Mouse (Mus musculus): ENCODE measurements around the gene Lctl.
"Not testable (repeated sequence)": the region's sequence is repeated elsewhere in the genome, so short reads cannot be mapped to it uniquely, and the experiment has no call there.

Gene Lctl

DNA sequence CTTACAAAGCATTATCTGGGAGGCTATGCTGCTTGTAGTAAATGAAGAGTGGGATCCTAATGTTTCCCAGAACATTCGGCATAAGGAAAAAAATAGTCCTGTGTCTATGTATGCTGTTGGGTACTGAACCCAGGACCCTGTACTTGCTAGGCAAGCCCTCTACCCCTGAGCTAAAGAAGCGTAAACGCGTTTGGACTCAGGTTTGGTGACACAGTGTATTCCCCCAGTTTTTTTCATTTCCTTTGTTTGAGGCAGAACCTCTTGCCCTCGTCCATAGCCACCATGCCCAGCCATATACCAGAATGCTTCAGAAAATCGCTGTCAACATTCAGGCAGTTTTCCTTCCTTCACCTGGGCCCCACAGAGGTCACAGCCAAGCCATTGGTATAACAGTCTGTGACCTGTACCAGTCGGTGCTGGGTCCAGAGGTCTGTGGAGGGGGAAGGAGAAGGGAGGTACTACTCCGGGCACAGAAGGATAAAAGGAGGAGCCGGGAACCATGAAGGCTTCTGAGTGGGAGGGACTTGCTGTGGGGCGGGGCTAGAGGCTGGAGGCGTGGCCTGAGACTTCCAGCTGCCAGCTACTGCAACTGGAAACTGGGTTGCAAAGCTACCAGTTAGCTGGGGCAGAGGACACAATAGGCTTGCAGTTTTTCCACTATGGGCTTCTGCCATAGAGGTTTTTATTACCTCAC lies 3.8 kb downstream of the Lctl start:
- no peak for DNase-seq (ENCODE audit: low spot score)

DNA sequence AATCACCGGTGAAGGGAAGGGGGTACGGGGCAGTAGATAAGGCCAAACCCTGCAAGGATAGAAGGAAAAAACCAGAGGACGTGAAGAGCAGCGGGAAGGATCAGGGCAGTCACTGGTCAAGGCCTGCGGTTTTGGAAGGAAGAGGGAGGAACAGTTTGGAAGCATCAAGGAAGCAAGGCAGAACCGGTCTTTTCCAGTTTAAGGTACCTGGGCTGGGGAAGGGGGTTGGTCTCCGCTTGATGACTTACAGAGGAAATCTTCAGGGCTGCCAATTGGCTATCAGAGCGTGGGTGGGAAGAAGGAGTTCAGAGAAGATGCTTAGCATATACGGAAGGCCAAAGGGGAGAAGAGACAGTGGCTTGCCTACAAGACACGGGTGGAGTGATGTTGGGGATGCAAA lies 5.7 kb downstream of the Lctl start:
- no peak for DNase-seq (ENCODE audit: low spot score)

DNA sequence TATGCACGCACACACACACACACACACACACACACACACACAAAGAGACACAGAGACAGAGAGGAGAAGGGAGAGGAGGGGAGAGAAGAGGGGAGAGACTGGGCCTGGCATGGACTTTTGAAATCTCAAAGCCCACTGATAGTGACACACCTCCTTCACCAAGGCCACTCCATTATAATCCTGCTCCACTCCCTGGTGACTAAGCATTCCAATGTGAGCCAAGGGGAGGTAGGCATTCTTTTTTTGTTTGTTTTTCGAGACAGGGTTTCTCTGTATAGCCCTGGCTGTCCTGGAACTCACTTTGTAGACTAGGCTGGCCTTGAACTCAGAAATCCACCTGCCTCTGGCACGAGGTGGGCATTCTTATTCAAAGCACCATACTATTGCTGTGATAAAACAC lies 7.9 kb downstream of the Lctl start:
- DNase-seq (ENCODE audit: low spot score) = not testable (repeated sequence)

DNA sequence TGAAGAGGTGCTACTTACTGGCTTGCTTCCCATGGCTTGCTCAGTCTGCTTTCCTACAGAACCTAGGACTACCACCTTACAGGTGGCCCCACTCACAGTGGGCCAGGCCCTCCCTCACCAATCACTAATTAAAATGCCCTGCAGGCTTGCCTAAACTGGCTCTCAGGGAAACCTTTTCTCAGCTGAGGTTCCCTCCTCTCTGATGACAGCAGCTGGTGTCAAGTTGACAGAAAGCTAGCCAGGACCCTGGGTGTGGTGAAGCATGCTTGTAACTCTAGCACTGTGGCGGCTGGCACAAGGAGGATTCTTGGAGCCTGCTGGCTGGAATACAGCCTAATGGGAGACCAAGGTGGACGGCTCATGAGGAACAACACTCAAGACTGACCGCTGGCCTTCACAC lies 8.4 kb downstream of the Lctl start:
- no peak for DNase-seq (ENCODE audit: low spot score)

DNA sequence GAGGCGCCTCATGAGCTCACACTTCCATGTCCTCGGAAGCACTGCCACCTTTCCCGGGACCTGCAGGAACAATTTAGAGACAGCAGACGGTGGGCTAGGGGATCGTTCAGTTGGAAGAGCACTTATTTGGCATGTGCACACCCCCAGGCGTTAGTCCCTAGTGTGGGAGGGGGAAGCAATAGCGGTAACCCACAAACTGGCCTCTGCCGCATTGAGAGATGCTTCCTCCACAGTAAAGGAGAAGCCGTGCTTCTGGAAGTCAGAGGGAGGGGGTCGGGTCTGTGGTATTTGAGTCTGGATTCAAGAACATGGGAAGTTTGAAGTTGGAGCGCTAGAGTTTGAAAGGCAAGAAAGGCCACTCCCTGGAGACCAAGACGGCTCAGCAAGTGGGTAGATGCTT lies 9.2 kb downstream of the Lctl start:
- no peak for DNase-seq (ENCODE audit: low spot score)

DNA sequence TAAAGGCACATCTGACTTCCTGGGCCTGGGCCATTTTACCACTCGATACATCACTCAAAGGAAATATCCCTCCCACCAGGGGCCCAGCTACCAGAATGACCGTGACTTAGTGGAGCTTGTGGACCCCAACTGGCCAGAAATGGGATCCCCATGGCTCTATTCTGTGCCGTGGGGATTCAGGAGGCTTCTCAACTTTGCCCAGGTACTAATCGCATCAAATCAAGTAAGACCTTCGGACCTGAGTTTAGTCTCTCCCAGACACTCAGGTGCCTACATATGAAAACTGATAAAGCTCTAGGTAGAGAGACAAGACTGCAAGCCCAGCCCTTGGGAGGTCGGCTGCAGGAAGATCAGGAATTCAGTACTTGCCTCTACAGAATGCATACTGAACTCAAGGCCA lies 14.7 kb downstream of the Lctl start:
- DNase-seq (ENCODE audit: low spot score) = no peak

DNA sequence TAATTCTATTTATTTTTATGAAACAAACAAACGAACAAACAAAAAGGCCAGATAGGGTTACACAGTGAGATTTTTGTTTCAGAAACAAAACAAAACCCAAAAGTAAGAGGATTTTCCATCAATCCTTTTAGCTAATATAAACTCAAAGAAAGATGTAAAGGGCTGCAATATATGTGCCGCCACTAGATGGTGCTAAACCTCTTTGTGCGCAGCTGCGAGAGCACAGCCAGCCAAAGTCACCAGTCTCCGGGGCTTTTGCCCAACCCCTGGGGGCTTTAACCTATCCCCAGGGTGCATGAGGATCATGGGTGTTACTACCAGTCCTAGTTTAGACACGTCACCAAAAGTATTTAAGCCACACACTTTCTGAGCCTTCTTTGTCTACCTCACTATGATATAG lies 21.9 kb downstream of the Lctl start:
- DNase-seq (ENCODE audit: low spot score) = peak; percentile 42

DNA sequence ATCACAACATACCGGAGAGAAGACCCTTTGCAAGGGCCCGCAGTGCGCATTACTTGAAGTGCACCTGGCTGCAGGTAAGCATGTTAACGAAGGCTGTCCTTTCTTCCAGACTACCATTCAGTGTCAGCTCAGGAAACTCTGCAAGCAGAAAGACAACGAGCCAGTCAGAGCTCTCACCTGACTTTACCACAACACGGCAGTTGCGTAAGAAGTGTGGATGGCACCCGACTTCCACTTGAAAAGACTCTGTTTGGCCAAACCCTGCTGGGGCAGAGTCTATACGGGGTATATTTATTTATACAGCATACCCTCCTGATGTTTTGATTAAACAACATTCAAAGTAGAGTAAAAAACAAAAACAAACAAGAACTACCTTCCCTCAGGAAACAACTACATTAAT lies 22.9 kb downstream of the Lctl start:
- DNase-seq (ENCODE audit: low spot score) = no peak

DNA sequence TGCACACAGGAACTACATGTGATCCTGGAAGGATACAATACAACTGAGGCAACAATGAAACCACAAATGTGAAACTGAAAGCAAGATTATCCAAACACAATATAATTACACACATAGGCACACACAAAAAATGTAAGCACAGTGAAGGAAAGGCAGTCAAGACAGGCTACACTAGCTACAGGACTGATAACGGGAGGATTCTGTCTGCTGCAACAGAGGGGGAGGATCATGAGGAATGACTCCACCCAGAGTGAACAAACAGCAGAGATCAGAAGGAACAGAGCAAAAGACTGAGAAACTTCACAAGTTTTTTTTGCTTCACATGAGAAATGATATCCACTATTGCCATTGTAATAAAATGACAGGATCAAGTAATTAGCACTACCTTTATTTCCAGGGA lies 39.7 kb downstream of the Lctl start:
- DNase-seq (ENCODE audit: low spot score) = no peak

DNA sequence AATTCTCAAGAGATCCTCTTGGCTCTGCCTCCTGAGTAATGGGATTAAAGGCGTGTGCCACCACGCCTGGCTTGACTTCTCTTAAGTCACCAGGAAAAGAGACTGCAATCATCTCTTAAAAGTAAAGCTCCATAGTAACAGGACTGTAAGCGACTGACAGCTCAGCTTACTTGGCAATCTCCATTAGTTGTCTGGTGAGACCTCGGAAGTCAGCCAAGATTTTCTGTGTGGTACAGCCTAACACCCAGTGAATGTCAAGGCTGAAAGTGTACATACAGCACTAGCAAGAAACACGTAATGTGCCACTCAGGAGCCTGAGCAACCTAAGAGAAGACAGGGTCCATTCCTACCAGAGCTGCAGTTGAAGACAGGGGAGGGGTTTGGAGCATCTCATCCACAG lies 43.5 kb downstream of the Lctl start:
- no peak for DNase-seq (ENCODE audit: low spot score)

DNA sequence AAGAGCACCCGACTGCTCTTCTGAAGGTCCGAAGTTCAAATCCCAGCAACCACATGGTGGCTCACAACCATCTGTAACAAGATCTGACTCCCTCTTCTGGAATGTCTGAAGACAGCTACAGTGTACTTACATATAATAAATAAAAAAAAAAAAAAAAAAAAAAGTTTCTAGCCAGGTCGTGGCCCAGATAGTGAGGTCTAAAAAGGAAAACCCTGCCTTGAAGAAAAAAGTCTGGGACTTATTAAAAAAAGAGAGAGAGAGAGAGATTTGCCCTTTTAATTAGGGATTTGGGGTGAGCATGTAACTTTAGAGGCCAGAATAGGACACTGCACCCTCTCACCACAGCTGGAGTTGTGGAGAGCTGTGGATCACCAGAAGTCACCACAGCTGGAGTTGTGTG lies 53.0 kb downstream of the Lctl start:
- DNase-seq (ENCODE audit: low spot score) = not testable (repeated sequence)

DNA sequence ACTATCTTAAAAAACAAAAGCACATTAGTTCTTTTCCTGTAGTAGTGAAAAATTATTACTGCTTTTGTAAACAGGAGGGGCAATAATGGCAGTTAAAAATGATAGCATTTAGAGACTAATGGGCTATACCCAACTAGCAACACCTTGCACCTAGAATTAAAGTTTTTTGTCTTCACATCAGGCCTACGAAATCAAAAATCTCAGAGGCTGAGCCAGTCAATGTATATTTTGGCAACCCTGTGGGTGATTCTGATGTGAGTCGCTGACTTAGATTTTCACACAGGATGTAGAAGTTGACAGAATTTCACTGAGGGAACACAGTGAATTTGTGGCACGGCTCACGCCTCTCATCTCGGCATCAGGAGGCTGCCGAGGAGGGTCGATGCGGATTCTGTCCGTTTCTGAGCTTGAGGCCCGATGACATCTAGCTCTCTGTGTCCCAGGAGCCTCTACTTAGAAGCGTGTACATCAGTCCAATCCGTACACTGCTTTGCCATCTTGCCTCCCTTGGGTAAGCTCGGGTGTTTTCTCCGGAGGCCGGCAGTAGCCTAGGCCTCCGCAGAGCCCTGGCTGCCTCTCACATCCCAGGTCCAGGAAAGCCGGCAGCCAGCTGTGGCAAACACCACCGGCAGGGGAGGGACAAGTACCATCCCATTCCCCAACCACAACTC lies 55.3 kb downstream of the Lctl start:
- DNase-seq (ENCODE audit: low spot score) = no peak

DNA sequence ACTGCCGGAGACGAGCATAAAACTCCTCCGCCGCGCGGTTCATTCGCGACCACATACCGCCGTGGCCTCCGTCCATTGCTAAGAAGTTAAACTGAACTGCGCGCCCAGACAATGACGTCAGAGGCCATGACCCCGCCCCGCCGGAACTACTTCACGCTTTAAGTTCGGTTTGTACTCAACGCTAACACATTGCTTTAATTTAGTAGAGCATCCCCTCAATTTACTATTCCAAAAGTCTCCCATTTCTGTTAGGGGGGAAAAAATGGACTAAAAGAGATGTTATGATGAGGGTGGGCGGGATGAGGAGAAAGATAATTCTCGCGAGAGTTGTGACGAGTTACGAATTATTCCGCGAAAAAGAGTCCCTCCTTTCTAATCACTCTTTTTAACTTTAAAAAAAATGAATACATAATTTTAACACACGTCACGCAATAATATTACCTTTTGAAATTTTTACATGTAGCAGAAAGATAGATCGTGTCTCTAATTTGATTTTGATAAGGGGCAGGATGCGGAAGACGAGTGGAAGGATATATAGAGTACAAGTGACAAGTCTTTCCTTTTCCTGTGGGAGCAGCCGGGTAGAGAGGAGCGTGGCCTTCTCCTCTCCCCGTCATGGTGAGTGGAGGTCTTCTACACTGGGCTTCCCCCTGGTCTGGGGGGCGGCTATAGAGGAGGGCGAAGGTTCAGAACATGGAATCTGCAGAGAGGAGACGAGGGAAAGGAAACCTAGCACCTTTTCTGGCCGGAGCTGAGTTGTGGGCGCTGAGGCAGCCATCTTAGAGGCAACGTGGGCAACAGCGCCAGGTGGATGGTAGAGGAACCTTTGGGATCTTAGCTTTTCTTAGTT lies 56.1 kb downstream of the Lctl start, which contains the start of the genes Zwilch and Rpl4:
Gene Zwilch, minus strand, starts transcription at position 289 of the 850 bp plus-strand sequence.
Gene Rpl4, plus strand, starts transcription at position 560 of the 850 bp plus-strand sequence.
- DNase-seq (ENCODE audit: low spot score) = peak; percentile 73

DNA sequence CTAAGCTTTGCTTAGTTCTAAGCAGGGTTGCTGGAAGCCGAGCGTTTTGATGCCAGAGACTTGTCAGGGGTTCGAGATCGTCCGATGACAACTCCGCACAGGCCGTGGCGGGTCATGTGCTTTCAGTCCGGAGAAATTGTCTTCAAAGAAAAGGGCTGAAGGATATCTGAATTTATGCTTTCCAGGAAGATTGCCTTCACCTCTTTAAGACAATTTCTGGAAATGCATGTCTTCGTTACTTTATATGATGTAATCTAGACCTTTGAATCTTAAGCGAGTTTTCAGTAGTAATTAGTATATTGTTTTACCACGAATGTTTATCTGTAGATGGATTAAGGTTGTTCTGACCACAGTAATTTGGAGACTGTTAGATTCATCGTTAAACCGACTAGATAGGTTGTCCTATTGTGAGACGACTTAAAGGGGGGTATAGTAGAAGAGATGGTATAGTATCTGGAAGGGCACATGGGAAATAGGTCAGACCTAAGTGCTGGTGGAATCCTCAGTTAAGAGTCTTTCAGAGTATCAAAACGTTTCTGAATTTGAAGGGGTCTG lies 56.8 kb downstream of the Lctl start:
- DNase-seq (ENCODE audit: low spot score) = no peak

DNA sequence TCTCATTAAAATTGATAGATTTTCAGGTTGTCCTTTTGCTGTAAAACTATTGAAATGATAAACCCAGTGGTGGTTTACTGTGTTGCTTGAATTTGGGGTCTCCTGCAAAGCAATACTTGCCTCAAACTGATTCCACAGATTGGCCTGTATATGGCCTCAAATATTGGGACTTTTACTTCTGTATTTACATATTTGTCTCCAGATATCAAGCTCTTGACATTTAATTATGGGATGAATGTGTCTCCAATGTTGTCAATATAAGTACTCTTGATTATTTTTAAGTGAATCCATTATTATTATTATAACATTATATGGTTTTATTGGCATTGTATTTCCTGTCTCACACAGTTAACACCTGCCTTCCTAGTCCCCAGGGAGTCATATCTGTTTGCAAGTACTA lies 57.4 kb downstream of the Lctl start:
- no peak for DNase-seq (ENCODE audit: low spot score)

DNA sequence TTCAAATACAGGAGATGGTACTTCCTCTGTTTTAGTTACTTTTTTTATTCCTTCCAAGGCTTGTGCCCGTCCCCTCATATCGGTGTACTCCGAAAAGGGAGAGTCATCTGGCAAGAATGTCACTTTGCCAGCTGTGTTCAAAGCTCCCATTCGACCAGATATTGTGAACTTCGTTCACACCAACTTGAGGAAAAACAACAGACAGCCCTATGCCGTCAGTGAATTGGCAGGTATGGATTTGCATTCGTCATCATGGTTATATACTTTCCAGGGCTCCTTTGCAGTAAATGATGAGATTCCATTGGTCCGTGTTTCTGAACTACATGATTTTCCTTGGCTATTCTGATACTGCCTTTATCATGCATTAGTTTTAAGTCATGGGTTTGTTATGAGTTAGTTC lies 57.8 kb downstream of the Lctl start:
- DNase-seq (ENCODE audit: low spot score) = no peak

DNA sequence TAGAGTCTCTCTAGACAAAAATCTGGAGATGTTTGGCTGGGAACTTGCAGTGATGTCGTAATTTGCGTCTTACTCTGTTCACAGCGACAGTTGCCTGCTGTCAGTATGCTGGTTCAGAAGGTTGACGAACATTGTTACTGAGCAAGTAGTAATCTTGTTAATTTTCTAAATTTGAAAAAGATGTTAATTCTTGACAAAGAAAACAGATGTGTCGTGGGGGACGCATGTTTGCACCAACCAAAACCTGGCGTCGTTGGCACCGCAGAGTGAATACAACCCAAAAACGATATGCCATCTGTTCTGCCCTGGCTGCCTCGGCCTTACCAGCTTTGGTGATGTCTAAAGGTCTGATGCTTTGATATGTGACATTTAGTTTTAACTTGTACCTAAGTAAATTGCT lies 58.4 kb downstream of the Lctl start:
- no peak for DNase-seq (ENCODE audit: low spot score)

DNA sequence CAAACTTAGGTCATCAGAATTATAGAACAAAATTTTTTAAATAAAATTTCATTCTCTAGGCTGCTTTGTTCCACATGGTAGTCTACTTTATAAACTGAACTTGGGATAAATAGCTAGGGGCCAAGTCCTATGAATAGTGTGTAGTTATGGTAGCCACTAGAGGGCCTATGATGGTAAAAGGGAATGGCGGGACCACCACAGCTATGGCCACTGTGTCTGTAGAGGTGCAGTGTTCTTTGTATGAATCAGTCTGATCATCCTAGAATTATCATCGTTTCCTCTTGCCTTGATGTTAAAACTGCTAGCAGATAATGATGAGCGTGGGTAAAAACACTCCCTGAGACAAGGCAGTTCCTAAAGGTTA lies 61.6 kb downstream of the Lctl start:
- DNase-seq (ENCODE audit: low spot score) = no peak

DNA sequence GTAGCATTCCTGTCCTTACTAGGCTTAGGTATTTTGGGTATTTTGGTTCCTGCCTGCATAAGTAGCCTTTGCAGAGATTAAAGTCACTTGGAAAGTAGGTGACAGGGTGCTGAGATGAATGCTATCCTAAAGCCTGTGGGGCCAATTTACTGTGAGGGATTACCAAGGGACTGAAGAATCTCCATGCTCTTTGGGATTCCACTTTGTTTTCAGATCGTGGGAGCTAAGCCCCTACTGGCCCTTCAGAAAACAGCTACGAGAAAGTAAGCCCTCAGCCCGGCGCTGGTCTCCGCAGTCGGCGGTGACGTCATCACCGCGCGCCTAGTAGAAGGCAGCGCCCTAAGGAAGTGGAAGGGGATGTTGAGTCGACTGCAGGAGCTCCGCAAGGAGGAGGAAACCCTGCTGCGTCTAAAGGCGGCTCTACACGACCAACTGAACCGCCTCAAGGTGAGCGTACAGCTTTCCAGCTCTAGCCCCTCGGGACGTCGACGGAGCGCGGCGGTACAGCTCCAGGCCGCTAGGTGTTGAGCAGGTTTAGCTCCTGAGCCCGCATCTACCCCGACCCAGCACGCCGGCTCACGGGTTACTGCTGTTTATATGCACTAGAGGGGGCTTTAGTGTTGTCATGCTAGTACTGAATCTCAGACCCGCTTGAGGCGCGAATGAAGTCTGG lies 62.2 kb downstream of the Lctl start, which contains the start of gene Snapc5:
Gene Snapc5, plus strand, starts transcription at position 301 of the 673 bp plus-strand sequence.
- DNase-seq (ENCODE audit: low spot score) = peak; percentile 90

DNA sequence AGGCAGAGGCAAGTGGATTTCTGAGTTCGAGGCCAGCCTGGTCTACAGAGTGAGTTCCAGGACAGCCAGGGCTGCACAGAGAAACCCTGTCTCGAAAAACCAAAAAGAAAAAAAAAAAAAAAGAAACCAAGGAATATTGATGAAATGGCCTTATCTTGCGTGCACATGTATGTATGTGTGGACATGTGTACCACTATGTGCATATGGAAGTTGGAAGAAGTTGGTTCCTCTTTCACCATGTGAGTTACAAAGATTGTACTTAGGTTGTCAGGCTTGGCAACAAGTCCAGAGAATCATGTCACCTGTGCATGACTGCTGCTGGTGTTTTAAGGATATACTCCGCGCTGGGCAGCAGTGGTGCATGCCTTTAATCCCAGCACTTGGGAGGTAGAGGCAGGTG lies 66.3 kb downstream of the Lctl start:
- DNase-seq (ENCODE audit: low spot score) = not testable (repeated sequence)

DNA sequence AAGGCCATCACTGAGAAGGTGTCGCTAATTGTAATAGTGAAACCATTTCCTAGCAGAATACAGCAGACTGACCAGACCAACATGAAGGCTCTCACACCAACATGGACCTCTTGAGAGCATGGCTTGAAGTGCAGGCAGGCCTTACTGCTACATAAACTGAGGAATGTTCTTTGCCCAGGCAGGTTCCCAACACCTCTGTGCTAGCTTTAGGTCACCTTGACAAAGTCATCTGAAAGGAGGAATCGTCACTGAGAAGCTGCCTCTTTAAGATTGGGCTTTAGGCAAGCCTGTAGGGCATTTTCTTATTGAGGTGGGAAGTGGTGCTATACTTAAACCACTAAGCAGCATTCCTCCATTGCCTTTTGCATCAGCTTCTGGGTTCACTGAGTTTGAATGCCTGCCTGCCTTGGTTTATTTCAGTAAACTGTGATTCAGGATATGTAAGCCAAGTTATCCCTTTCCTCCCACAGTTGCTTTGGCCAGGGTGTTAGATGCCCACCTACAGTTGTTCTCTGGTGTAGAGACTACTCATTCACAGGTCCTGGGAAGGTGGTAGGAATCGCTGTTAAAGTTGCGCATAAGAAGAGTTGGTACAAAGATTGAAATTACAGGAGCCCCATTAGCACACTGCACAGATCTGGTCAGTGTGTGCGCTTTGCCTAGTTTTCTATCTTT lies 67.4 kb downstream of the Lctl start:
- no peak for DNase-seq (ENCODE audit: low spot score)

Data from lung, postnatal 25 days (tissue).